Mouse (Mus musculus) testis, adult 2 months (tissue): ENCODE measurements around the gene Cfap61. TPM values are rescaled to one million over a fixed set of nuclear protein-coding genes. Genes with fewer than 3 reads are reported as not detected.

Source experiments
- H3K27ac ChIP-seq: fragments of 200-500 bp; 2 replicates; pipeline ENCODE4 v1.5.1; 2012; ENCODE audit warnings: low read depth, low read length; ENCODE audit not compliant: control insufficient read depth, insufficient read depth
- H3K27me3 ChIP-seq: fragments of 200-500 bp; 2 replicates; pipeline ENCODE4 v1.6.1; 2012; ENCODE audit warnings: mild to moderate bottlenecking, low read length, moderate library complexity; ENCODE audit not compliant: control insufficient read depth, insufficient read depth
- H3K36me3 ChIP-seq: fragments of 200-500 bp; 2 replicates; pipeline ENCODE4 v1.6.1; 2012; ENCODE audit warnings: mild to moderate bottlenecking, low read length; ENCODE audit not compliant: control insufficient read depth, insufficient read depth
- H3K4me1 ChIP-seq: fragments of 200-500 bp; 2 replicates; pipeline ENCODE4 v1.6.1; 2012; ENCODE audit warnings: low read length; ENCODE audit not compliant: control insufficient read depth, insufficient read depth
- H3K4me3 ChIP-seq: fragments of 200-500 bp; 2 replicates; pipeline ENCODE4 v1.5.1; 2012; ENCODE audit warnings: low read depth, mild to moderate bottlenecking, low read length, moderate library complexity, mixed read lengths; ENCODE audit not compliant: control insufficient read depth
- CTCF ChIP-seq: fragments of 200-500 bp; IDR thresholded peaks from 2 replicates; pipeline ENCODE4 v1.5.1; 2012; ENCODE audit warnings: low read depth, mild to moderate bottlenecking, inconsistent platforms, low read length, moderate library complexity; ENCODE audit not compliant: control insufficient read depth, insufficient read depth, insufficient replicate concordance
- POLR2A ChIP-seq: fragments of 200-500 bp; IDR thresholded peaks from 2 replicates; pipeline ENCODE4 v1.6.1; 2012; ENCODE audit warnings: low read depth, mild to moderate bottlenecking, inconsistent platforms, low read length, moderate library complexity; ENCODE audit not compliant: control insufficient read depth
- polyA plus RNA-seq: library from polyadenylated mRNA; depleted of rRNA; stranded (reverse); fragments of >200 nt; gene quantifications from 2 replicates; pipeline ENCODE4 v1.2.3, GENCODE M21; 2012

Gene Cfap61
- polyA plus RNA-seq, 1 experiment, result 83.5 TPM

DNA sequence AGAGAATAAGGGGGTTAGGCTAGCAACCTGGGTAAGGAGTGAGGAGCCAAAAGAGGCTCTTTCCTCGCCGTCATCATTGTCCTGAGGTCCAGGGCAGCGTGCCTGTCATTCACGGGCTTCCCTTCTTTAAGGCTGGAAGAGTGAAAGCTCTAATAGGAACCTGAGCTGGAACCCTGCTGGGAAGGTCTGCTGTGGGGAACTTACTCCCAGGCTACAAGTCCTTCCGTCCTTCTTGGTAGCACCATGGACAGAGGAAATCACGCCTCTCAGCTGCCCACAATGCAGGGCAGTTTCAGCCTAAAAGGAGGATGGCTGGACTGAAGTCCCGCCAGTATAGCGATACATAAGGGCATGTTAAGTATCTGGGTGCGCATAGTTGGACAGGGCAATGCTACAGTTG lies 291.9 kb downstream of the Cfap61 start:
- H3K36me3 ChIP-seq, result no peaks in the 10 kb centered on the region
- TF ChIP-seq CTCF (no peak), POLR2A (no peak)
- peaks cover 13% of the 10 kb centered on the region for H3K4me1 ChIP-seq
- H3K4me3 ChIP-seq, result no peak overlapping the region
- no peak overlapping the region for H3K27ac ChIP-seq
- no peaks in the 10 kb centered on the region; the same call in 1 of the 2 replicates for H3K27me3 ChIP-seq

- Histone ChIP-seq H3K4me1 (peaks cover 7% of the 10 kb centered on the region), H3K36me3 (no peaks in the 10 kb centered on the region), H3K27ac (no peak overlapping the region), H3K27me3 (no peaks in the 10 kb centered on the region), H3K4me3 (no peak overlapping the region)
- TF ChIP-seq POLR2A, result no peak
- no peak for TF ChIP-seq CTCF
These were observed 293.1 kb downstream of the Cfap61 start for GRCm38 (mm10) chr2:146227646-146228045.

- Histone ChIP-seq H3K36me3 (no peaks in the 10 kb centered on the region), H3K4me3 (no peak overlapping the region), H3K27ac (no peak overlapping the region), H3K27me3 (no peaks in the 10 kb centered on the region), H3K4me1 (peaks cover 2% of the 10 kb centered on the region)
- no peak for TF ChIP-seq CTCF
- TF ChIP-seq POLR2A, result no peak
These were observed 293.9 kb downstream of the Cfap61 start for GRCm38 (mm10) chr2:146228435-146228834.

- Histone ChIP-seq H3K36me3 (no peaks in the 10 kb centered on the region), H3K27me3 (no peaks in the 10 kb centered on the region), H3K27ac (no peak overlapping the region), H3K4me1 (no peaks in the 10 kb centered on the region), H3K4me3 (no peak overlapping the region)
- TF ChIP-seq CTCF (no peak), POLR2A (no peak)
These were observed 296.9 kb downstream of the Cfap61 start for GRCm38 (mm10) chr2:146231485-146231884.

- TF ChIP-seq POLR2A, result no peak
- TF ChIP-seq CTCF, result no peak
- Histone ChIP-seq H3K4me1 (no peaks in the 10 kb centered on the region), H3K36me3 (no peaks in the 10 kb centered on the region), H3K27ac (no peak overlapping the region), H3K4me3 (no peak overlapping the region), H3K27me3 (no peaks in the 10 kb centered on the region)
These were observed 304.7 kb downstream of the Cfap61 start for GRCm38 (mm10) chr2:146239196-146239747.

GRCm38 (mm10) chr2:146244049-146244448 lies 309.5 kb downstream of the Cfap61 start:
- Histone ChIP-seq H3K27ac (no peak overlapping the region), H3K4me3 (no peak overlapping the region), H3K36me3 (peaks cover 3% of the 10 kb centered on the region; the same call in 1 of the 2 replicates), H3K4me1 (no peaks in the 10 kb centered on the region), H3K27me3 (no peaks in the 10 kb centered on the region)
- TF ChIP-seq POLR2A (no peak), CTCF (no peak)

- Histone ChIP-seq H3K4me3 (no peak overlapping the region), H3K36me3 (peaks cover 3% of the 10 kb centered on the region; the same call in 1 of the 2 replicates), H3K4me1 (no peaks in the 10 kb centered on the region), H3K27ac (no peak overlapping the region), H3K27me3 (no peaks in the 10 kb centered on the region)
- TF ChIP-seq POLR2A (no peak), CTCF (no peak)
These were observed 310.8 kb downstream of the Cfap61 start for GRCm38 (mm10) chr2:146245401-146245800.
